Mouse (Mus musculus): ENCODE measurements at regions not wholly inside any gene's neighbourhood (a gene's known extent, or its start where the extent isn't known, plus 50 kb on each side); places are given as distances from the start of the nearest gene placed in this dataset.

GRCm38 (mm10) chr1:184605666-184606065 lies 126.8 kb downstream of the Hlx start:
- DNase-seq = no peak

- no peak for DNase-seq
These were observed 129.3 kb downstream of the Hlx start for GRCm38 (mm10) chr1:184603136-184603535.

- no peak for DNase-seq
These were observed 137.0 kb downstream of the Hlx start for GRCm38 (mm10) chr1:184595449-184595848.

- DNase-seq = no peak
These were observed 141.8 kb downstream of the Hlx start for GRCm38 (mm10) chr1:184590634-184591033.

- no peak for DNase-seq
These were observed 143.1 kb downstream of the Hlx start for GRCm38 (mm10) chr1:184589277-184589676.

- no peak for DNase-seq
These were observed 147.9 kb downstream of the Hlx start for GRCm38 (mm10) chr1:184584505-184584874.

- no peak for DNase-seq
These were observed 148.5 kb downstream of the Hlx start for GRCm38 (mm10) chr1:184583751-184584504.

GRCm38 (mm10) chr1:184579475-184579874 lies 152.9 kb downstream of the Hlx start:
- no peak for DNase-seq

- no peak for DNase-seq
These were observed 155.9 kb downstream of the Hlx start for GRCm38 (mm10) chr1:184576527-184576926.

GRCm38 (mm10) chr1:184573325-184573724 lies 159.1 kb downstream of the Hlx start:
- DNase-seq = no peak

GRCm38 (mm10) chr1:184570681-184571080 lies 161.7 kb downstream of the Hlx start:
- no peak for DNase-seq

GRCm38 (mm10) chr1:184562926-184563325 lies 169.5 kb downstream of the Hlx start:
- DNase-seq = no peak

- DNase-seq = no peak
These were observed 170.2 kb downstream of the Hlx start for GRCm38 (mm10) chr1:184562239-184562638.

- DNase-seq = peak; percentile 46
These were observed 172.9 kb downstream of the Hlx start for GRCm38 (mm10) chr1:184559543-184559942.

- DNase-seq = no peak
These were observed 178.6 kb downstream of the Hlx start for GRCm38 (mm10) chr1:184553791-184554190.

- DNase-seq = no peak
These were observed 181.9 kb downstream of the Hlx start for GRCm38 (mm10) chr1:184550491-184550890.

- no peak for DNase-seq
These were observed 184.7 kb downstream of the Hlx start for GRCm38 (mm10) chr1:184547650-184548235.

GRCm38 (mm10) chr1:184546140-184546661 lies 186.2 kb downstream of the Hlx start:
- no peak for DNase-seq

GRCm38 (mm10) chr1:184545111-184545510 lies 187.3 kb downstream of the Hlx start:
- no peak for DNase-seq

GRCm38 (mm10) chr1:184542321-184543115 lies 189.9 kb downstream of the Hlx start:
- no peak for DNase-seq

GRCm38 (mm10) chr1:184539818-184540217 lies 192.6 kb downstream of the Hlx start:
- no peak for DNase-seq

- DNase-seq = no peak
These were observed 195.9 kb downstream of the Hlx start for GRCm38 (mm10) chr1:184536311-184537200.

GRCm38 (mm10) chr1:184535691-184536090 lies 196.7 kb downstream of the Hlx start:
- no peak for DNase-seq

Measured in right cerebral cortex, postnatal 4 days (tissue).